Comparison of ENCODE assay signal across 12 mouse cellular contexts in the genomic region with DNA sequence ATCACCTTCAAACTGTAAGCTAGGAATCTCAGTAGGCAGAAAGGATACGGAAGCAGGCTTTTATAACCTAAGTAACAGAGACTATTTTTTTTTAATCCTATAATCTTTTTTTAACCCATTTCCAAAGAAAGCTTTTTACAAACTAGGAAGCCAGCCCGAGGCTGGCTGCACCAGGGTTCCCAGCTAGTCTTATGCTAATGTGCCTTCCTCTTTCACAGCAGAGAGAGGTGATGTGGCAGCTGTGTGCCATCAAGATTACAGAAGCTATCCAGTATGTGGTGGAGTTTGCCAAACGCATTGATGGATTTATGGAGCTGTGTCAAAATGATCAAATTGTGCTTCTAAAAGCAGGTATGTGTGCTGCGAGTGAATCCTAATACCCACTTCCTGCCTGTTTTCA.
"Had no signal": no experiment of that assay in that cellular context is flagged by ENCODE, and none has a peak within 500 bp of the region (broad histone marks: within the 10 kb centered on the region; RNA-seq: fewer than 3 reads in every experiment).

No protein-coding gene starts in this region.

- H3K27me3 ChIP-seq: limb, embryonic 12.5 days; midbrain, embryonic 15.5 days; neural tube, embryonic 13.5 days had no signal

- H3K4me1 ChIP-seq: limb, embryonic 12.5 days had no signal

- ATAC-seq: midbrain, embryonic 15.5 days had no signal

- H3K9ac ChIP-seq: limb, embryonic 12.5 days; liver, embryonic 14.5 days; midbrain, embryonic 15.5 days; neural tube, embryonic 13.5 days had no signal

- DNase-seq: kidney, adult 18-20 months; kidney, postnatal 10 days; kidney, postnatal 4 days; lung, adult 18-20 months; retina, postnatal 1 day; right cerebral cortex, postnatal 14 days; thymus, postnatal 4 days had no signal

- H3K9me3 ChIP-seq: midbrain, embryonic 15.5 days; neural tube, embryonic 13.5 days had no signal

- H3K4me3 ChIP-seq: layer of hippocampus, adult 2 months; limb, embryonic 12.5 days; midbrain, embryonic 15.5 days; neural tube, embryonic 13.5 days had no signal

- H3K4me2 ChIP-seq: limb, embryonic 12.5 days; midbrain, embryonic 15.5 days; neural tube, embryonic 13.5 days had no signal

- H3K27ac ChIP-seq: layer of hippocampus, adult 2 months; limb, embryonic 12.5 days; liver, embryonic 14.5 days; midbrain, embryonic 15.5 days; neural tube, embryonic 13.5 days had no signal
